Mouse (Mus musculus): ENCODE data around the gene Rbm11.

DNA sequence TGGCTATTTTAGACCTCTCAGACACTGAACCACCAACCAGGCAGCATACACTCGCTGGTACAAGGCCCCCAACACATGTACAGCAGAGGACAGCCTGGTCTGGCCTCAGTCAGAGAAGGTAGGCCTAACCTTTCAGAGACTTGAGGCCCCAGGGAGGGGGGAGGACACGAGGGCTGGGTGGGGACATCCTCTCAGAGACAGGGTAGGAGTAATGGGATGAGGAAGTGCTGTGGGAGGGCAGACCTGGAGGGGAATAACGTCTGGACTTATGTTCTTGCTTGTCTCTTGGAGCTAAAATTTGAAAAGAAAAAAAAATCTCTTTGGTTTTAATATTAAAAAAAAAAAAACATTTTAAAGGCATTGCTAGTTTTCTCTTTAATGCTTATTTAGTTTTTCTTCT is 6.2 kb upstream of the Rbm11 start:
- TF ChIP-seq CTCF (IDR thresholded peaks at IDR 0.05; ENCODE audit: control insufficient read depth, insufficient read depth, low read length): no peak
- no peak for TF ChIP-seq POLR2A (IDR thresholded peaks at IDR 0.05; ENCODE audit: borderline replicate concordance, control insufficient read depth, low read depth, low read length)
